Mouse (Mus musculus) olfactory bulb, adult 2 months (tissue): ENCODE data around the gene Amz2.

Source experiments
- CTCF ChIP-seq: fragments of 200-500 bp; IDR thresholded peaks from 2 replicates; pipeline ENCODE4 v1.5.1; 2012; ENCODE audit warnings: low read depth, mild to moderate bottlenecking, low read length, moderate library complexity; ENCODE audit not compliant: insufficient read depth
- POLR2A ChIP-seq: fragments of 200-500 bp; IDR thresholded peaks from 2 replicates; pipeline ENCODE4 v1.6.1; 2012; ENCODE audit warnings: mild to moderate bottlenecking, low read depth, low read length, moderate library complexity; ENCODE audit not compliant: insufficient read depth

DNA sequence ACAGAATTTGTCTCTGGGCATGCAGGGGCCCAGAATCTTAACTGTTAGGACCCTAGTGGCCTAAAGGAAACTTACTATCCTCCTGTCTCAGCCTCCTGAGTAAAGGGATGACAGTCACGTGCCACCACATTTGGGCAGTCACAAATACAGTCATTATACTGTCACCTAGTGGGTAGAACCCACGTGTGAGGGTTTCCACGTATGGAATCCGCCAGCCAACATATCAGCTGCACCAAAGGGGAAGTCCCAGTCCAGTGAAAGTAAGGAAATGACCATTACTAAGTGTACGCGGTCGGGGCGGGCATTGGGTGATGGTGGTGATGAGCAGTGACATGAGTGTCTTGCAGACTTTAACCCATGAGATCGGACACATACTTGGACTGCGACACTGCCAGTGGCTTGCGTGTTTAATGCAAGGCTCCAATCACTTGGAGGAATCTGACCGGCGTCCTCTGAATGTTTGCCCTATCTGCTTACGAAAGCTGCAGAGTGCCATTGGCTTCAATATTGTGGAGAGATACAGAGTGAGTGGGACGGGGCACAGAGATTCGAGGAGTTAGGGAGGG is 8.6 kb downstream of the Amz2 start:
- TF ChIP-seq CTCF = no peak
- TF ChIP-seq POLR2A = no peak
